Mouse (Mus musculus) lung, adult 2 months (tissue): Measurements from ENCODE around the gene Klhl29. TPM values are rescaled to one million over a fixed set of nuclear protein-coding genes. Genes with fewer than 3 reads are reported as not detected.

Experiments
- DNase-seq: peaks from one replicate; pipeline ENCODE4 v3.0.0; 2022
- H3K4me1 ChIP-seq: fragments of 200-500 bp; 2 replicates; pipeline ENCODE4 v1.6.1; 2011; ENCODE audit warnings: low read length; ENCODE audit not compliant: control insufficient read depth, insufficient read depth
- H3K4me3 ChIP-seq: fragments of 200-500 bp; replicated peaks from 2 replicates; pipeline ENCODE3; 2011; ENCODE audit warnings: low read depth, mild to moderate bottlenecking, control low read depth, low read length; ENCODE audit errors: extremely low read depth
- CTCF ChIP-seq: fragments of 200-500 bp; IDR thresholded peaks from 2 replicates; pipeline ENCODE4 v1.5.1; 2011; ENCODE audit warnings: mild to moderate bottlenecking, low read length, control low read depth; ENCODE audit not compliant: insufficient read depth
- POLR2A ChIP-seq: fragments of 200-500 bp; IDR thresholded peaks from 2 replicates; pipeline ENCODE4 v1.6.1; 2011; ENCODE audit warnings: low read depth, mild to moderate bottlenecking, control low read depth, low read length, borderline replicate concordance; ENCODE audit errors: extremely low read depth
- WGBS: fragments of 180-500 bp; shearing (Covaris S2); methylation state at CpG from one replicate; pipeline ENCODE4 v1.1.7; 2018; 5-methylcytosine and 5-hydroxymethylcytosine counted together
- polyA plus RNA-seq: library from polyadenylated mRNA; depleted of rRNA; stranded (reverse); fragments of >200 nt; gene quantifications from 2 replicates; pipeline ENCODE4 v1.2.3, GENCODE M21; 2012

Klhl29 gene
- polyA plus RNA-seq, 1 experiment = 4.6 TPM

GRCm38 (mm10) chr12:5194176-5194575 lies 181.3 kb downstream of the Klhl29 start:
- DNase-seq = no peak
- no peaks in the 10 kb centered on the region; the same call in none of the 2 replicates for H3K4me1 ChIP-seq
- WGBS = 56% methylated on average over 6 of the region's 6 CpGs
- TF ChIP-seq CTCF = no peak
- no peak for TF ChIP-seq POLR2A
- no peak overlapping the region for H3K4me3 ChIP-seq

- TF ChIP-seq POLR2A (no peak), CTCF (no peak)
- 51% methylated on average over 9 of the region's 9 CpGs for WGBS
- Histone ChIP-seq H3K4me3 (no peak overlapping the region), H3K4me1 (no peaks in the 10 kb centered on the region; the same call in none of the 2 replicates)
- no peak for DNase-seq
Measured at GRCm38 (mm10) chr12:5192380-5192718, 183.1 kb downstream of the Klhl29 start.

GRCm38 (mm10) chr12:5191628-5192379 lies 183.7 kb downstream of the Klhl29 start:
- no peak overlapping the region for H3K4me3 ChIP-seq

GRCm38 (mm10) chr12:5191206-5191605 lies 184.3 kb downstream of the Klhl29 start:
- 82% methylated on average over 4 of the region's 4 CpGs for WGBS
- Histone ChIP-seq H3K4me3 (no peak overlapping the region), H3K4me1 (no peaks in the 10 kb centered on the region; the same call in none of the 2 replicates)
- no peak for DNase-seq
- no peak for TF ChIP-seq POLR2A
- no peak for TF ChIP-seq CTCF

More at GRCm38 (mm10) chr12:5191628-5192379, 183.7 kb downstream of the Klhl29 start:
- TF ChIP-seq POLR2A = no peak
- no peak for TF ChIP-seq CTCF
- DNase-seq = peak; percentile 26
- no peaks in the 10 kb centered on the region; the same call in none of the 2 replicates for H3K4me1 ChIP-seq
- 8% methylated on average over 14 of the region's 14 CpGs for WGBS

- DNase-seq = no peak
- TF ChIP-seq CTCF = no peak
- no peak for TF ChIP-seq POLR2A
- Histone ChIP-seq H3K4me1 (no peaks in the 10 kb centered on the region; the same call in none of the 2 replicates), H3K4me3 (no peak overlapping the region)
- WGBS = 69% methylated on average over 15 of the region's 15 CpGs
Measured at GRCm38 (mm10) chr12:5189446-5190150, 185.9 kb downstream of the Klhl29 start.

GRCm38 (mm10) chr12:5188899-5189298 lies 186.6 kb downstream of the Klhl29 start:
- Histone ChIP-seq H3K4me1 (no peaks in the 10 kb centered on the region; the same call in none of the 2 replicates), H3K4me3 (no peak overlapping the region)
- 79% methylated on average over 7 of the region's 7 CpGs for WGBS
- TF ChIP-seq CTCF (no peak), POLR2A (no peak)
- DNase-seq = no peak

- TF ChIP-seq POLR2A (no peak), CTCF (no peak)
- WGBS = 92% methylated on average over 2 of the region's 2 CpGs
- H3K4me1 ChIP-seq = no peaks in the 10 kb centered on the region; the same call in none of the 2 replicates
- H3K4me3 ChIP-seq = no peak overlapping the region
- DNase-seq = no peak
Measured at GRCm38 (mm10) chr12:5187773-5188333, 187.6 kb downstream of the Klhl29 start.

GRCm38 (mm10) chr12:5186645-5187044 lies 188.8 kb downstream of the Klhl29 start:
- Histone ChIP-seq H3K4me3 (no peak overlapping the region), H3K4me1 (no peaks in the 10 kb centered on the region)
- WGBS = 68% methylated on average over 1 of the region's 1 CpGs
- TF ChIP-seq CTCF = no peak
- no peak for TF ChIP-seq POLR2A
- no peak for DNase-seq

- 86% methylated on average over 6 of the region's 6 CpGs for WGBS
- no peak overlapping the region for H3K4me3 ChIP-seq
- no peaks in the 10 kb centered on the region for H3K4me1 ChIP-seq
- no peak for DNase-seq
- TF ChIP-seq POLR2A (no peak), CTCF (no peak)
Measured at GRCm38 (mm10) chr12:5185603-5186002, 189.9 kb downstream of the Klhl29 start.
